Mouse (Mus musculus) kidney, postnatal 25 days (tissue): ENCODE measurements at regions not wholly inside any gene's neighbourhood (a gene's known extent, or its start where the extent isn't known, plus 50 kb on each side); places are given as distances from the start of the nearest gene placed in this dataset.
A peak's percentile ranks its signal among the peaks of the same experiment; 100 is the strongest.

Experiments
- DNase-seq, 2 experiments: peaks; one replicate each; pipeline ENCODE4 v3.0.0; 2021; ENCODE audit warnings: mixed read lengths in 2 of 2

GRCm38 (mm10) chr3:14952169-14952729 lies 66.2 kb downstream of the Car2 start:
- no peak for DNase-seq

- no peak for DNase-seq
Observed at GRCm38 (mm10) chr3:14952951-14953350, 66.9 kb downstream of the Car2 start.

- peak; percentile 38 to 71 for DNase-seq
Observed at GRCm38 (mm10) chr3:14957481-14957880, 71.4 kb downstream of the Car2 start.

- DNase-seq = no peak
Observed at GRCm38 (mm10) chr3:14958277-14958676, 72.2 kb downstream of the Car2 start.

GRCm38 (mm10) chr3:14959586-14959985 lies 73.5 kb downstream of the Car2 start:
- DNase-seq = peak; percentile 7 to 59

- DNase-seq = no peak
Observed at GRCm38 (mm10) chr3:14964795-14965194, 78.7 kb downstream of the Car2 start.

GRCm38 (mm10) chr3:14965438-14966044 lies 79.5 kb downstream of the Car2 start:
- DNase-seq = no peak

- DNase-seq = peak; percentile 49 to 67
Observed at GRCm38 (mm10) chr3:14967235-14967634, 81.2 kb downstream of the Car2 start.

- DNase-seq = no peak
Observed at GRCm38 (mm10) chr3:14968345-14968744, 82.3 kb downstream of the Car2 start.

GRCm38 (mm10) chr3:14969698-14970097 lies 83.6 kb downstream of the Car2 start:
- DNase-seq = no peak

- no peak for DNase-seq
Observed at GRCm38 (mm10) chr3:14971647-14972046, 85.6 kb downstream of the Car2 start.

- DNase-seq = no peak
Observed at GRCm38 (mm10) chr3:14974758-14975157, 88.7 kb downstream of the Car2 start.

GRCm38 (mm10) chr3:14975203-14975602 lies 89.1 kb downstream of the Car2 start:
- no peak for DNase-seq

GRCm38 (mm10) chr3:14979116-14979613 lies 93.1 kb downstream of the Car2 start:
- no peak for DNase-seq

GRCm38 (mm10) chr3:14989635-14990034 lies 103.6 kb downstream of the Car2 start:
- no peak for DNase-seq

- no peak for DNase-seq
Observed at GRCm38 (mm10) chr3:14993936-14994335, 107.9 kb downstream of the Car2 start.

- DNase-seq = no peak
Observed at GRCm38 (mm10) chr3:14997241-14997640, 111.2 kb downstream of the Car2 start.

GRCm38 (mm10) chr3:14998521-14998920 lies 112.4 kb downstream of the Car2 start:
- DNase-seq = no peak

GRCm38 (mm10) chr3:14999411-14999810 lies 113.3 kb downstream of the Car2 start:
- no peak for DNase-seq

- DNase-seq = no peak
Observed at GRCm38 (mm10) chr3:14999914-15000313, 113.8 kb downstream of the Car2 start.

GRCm38 (mm10) chr3:15000657-15001056 lies 114.6 kb downstream of the Car2 start:
- DNase-seq = no peak

- no peak for DNase-seq
Observed at GRCm38 (mm10) chr3:15007821-15008220, 121.7 kb downstream of the Car2 start.

- no peak for DNase-seq
Observed at GRCm38 (mm10) chr3:15008501-15008900, 122.4 kb downstream of the Car2 start.

GRCm38 (mm10) chr3:15009747-15010146 lies 123.7 kb downstream of the Car2 start:
- no peak for DNase-seq

GRCm38 (mm10) chr3:15016621-15017020 lies 130.5 kb downstream of the Car2 start:
- DNase-seq = no peak
